Mouse (Mus musculus) liver, adult 2 months (tissue): ENCODE data around the gene Hmgcll1.

Experiments used
- CTCF ChIP-seq: fragments of 200-500 bp; IDR thresholded peaks from 2 replicates; pipeline ENCODE4 v1.5.1; 2011; ENCODE audit warnings: low read depth, low read length, control low read depth
- POLR2A ChIP-seq: fragments of 200-500 bp; IDR thresholded peaks from 2 replicates; pipeline ENCODE4 v1.6.1; 2011; ENCODE audit warnings: low read length, control low read depth; ENCODE audit not compliant: insufficient read depth; ENCODE audit errors: extremely low read depth

DNA sequence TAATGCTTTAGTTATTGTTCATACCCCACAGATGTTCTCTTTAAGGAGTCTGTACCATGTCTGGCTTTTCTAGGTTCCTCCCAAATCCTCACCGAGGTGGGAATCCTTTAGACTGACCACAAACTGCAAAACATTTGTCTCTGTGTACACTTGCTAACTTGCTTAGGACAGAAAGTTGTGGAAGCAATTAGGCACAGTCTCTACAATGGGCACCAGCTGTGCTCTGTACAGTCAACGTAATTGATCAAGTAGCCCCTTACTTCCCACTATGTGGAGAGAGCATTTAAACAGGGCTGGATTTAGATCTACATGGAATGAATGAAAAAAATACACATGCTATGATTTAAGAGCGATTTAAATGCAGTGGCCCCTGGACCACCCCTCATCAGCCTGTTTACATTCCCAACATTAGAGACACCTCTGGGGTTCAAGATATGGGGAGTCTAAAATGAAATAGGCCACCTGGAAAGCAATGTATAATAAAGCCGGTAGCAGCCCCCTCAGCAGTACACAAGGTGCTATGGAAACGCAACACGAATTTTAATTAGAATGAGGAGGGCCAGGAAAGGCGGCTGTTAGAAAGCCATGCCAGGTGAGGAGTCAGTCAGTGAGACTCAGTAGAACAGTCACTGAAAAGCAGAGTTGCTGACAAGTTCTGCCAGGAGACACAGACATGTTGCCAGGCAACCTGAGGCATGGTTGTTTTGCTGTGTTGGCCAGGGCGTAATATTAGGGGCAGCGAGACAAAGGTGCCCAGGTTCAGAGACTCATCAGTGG lies 23.9 kb downstream of the Hmgcll1 start:
- TF ChIP-seq POLR2A (no peak), CTCF (no peak)
